Mouse (Mus musculus): Measurements from ENCODE around the gene Unc5b.
"Not testable (repeated sequence)": the region's sequence is repeated elsewhere in the genome, so short reads cannot be mapped to it uniquely, and the experiment has no call there.

Gene Unc5b

GRCm38 (mm10) chr10:60752040-60753020 lies 79.1 kb downstream of the Unc5b start, which contains the start of gene Slc29a3:
Gene Slc29a3 (minus strand): TSS chr10:60752794.
- peak; percentile 99 for DNase-seq

GRCm38 (mm10) chr10:60747667-60748212 lies 83.6 kb downstream of the Unc5b start:
- DNase-seq, result peak; percentile 96

GRCm38 (mm10) chr10:60746512-60746911 lies 84.9 kb downstream of the Unc5b start:
- no peak for DNase-seq

- peak; percentile 95 for DNase-seq
Observed at GRCm38 (mm10) chr10:60744543-60745290, 86.7 kb downstream of the Unc5b start.

- DNase-seq, result no peak
Observed at GRCm38 (mm10) chr10:60743681-60744080, 87.7 kb downstream of the Unc5b start.

- DNase-seq, result no peak
Observed at GRCm38 (mm10) chr10:60742942-60743341, 88.4 kb downstream of the Unc5b start.

- DNase-seq, result not testable (repeated sequence)
Observed at GRCm38 (mm10) chr10:60742296-60742695, 89.1 kb downstream of the Unc5b start.

- DNase-seq, result peak; percentile 87
Observed at GRCm38 (mm10) chr10:60741435-60741834, 89.9 kb downstream of the Unc5b start.

GRCm38 (mm10) chr10:60739619-60740363 lies 91.6 kb downstream of the Unc5b start:
- peak; percentile 96 for DNase-seq

- peak; percentile 95 for DNase-seq
Observed at GRCm38 (mm10) chr10:60737886-60738640, 93.3 kb downstream of the Unc5b start.

GRCm38 (mm10) chr10:60737169-60737728 lies 94.1 kb downstream of the Unc5b start:
- DNase-seq, result peak; percentile 90

- DNase-seq, result no peak
Observed at GRCm38 (mm10) chr10:60735737-60736136, 95.6 kb downstream of the Unc5b start.

- DNase-seq, result no peak
Observed at GRCm38 (mm10) chr10:60733471-60733870, 97.9 kb downstream of the Unc5b start.

- peak; percentile 94 for DNase-seq
Observed at GRCm38 (mm10) chr10:60732397-60732861, 99.0 kb downstream of the Unc5b start.

GRCm38 (mm10) chr10:60731742-60732141 lies 99.6 kb downstream of the Unc5b start:
- DNase-seq, result no peak

- DNase-seq, result no peak
Observed at GRCm38 (mm10) chr10:60727301-60727700, 104.1 kb downstream of the Unc5b start.

- no peak for DNase-seq
Observed at GRCm38 (mm10) chr10:60726896-60727295, 104.5 kb downstream of the Unc5b start.

GRCm38 (mm10) chr10:60724496-60724895 lies 106.9 kb downstream of the Unc5b start:
- DNase-seq, result no peak

- DNase-seq, result peak; percentile 88
Observed at GRCm38 (mm10) chr10:60723345-60723744, 108.0 kb downstream of the Unc5b start.

- DNase-seq, result no peak
Observed at GRCm38 (mm10) chr10:60721640-60722039, 109.7 kb downstream of the Unc5b start.

GRCm38 (mm10) chr10:60720461-60720860 lies 110.9 kb downstream of the Unc5b start:
- DNase-seq, result no peak
